Mouse (Mus musculus) activated CD4-positive, CD25-positive, alpha-beta regulatory T cell (primary cell): ENCODE data around the gene Zfp593. TPM values are rescaled to one million over a fixed set of nuclear protein-coding genes. Genes with fewer than 3 reads are reported as not detected.

Source experiments
- polyA plus RNA-seq, 2 experiments: library from polyadenylated mRNA; unstranded; fragments of 100-300 nt; shearing (Covaris generic); gene quantifications; one replicate each; pipeline ENCODE4 v1.2.1; 2017

Gene Zfp593
- polyA plus RNA-seq: 10 to 100 TPM; 16.5 to 19.2 TPM

GRCm38 (mm10) chr4:134245148-134245843, at the start of gene Zfp593:
TSS of gene Zfp593 (minus strand) at chr4:134245592.

GRCm38 (mm10) chr4:134287575-134288025, 42.2 kb upstream of the Zfp593 start, which contains the start of gene Pdik1l:
TSS of gene Pdik1l (minus strand) at chr4:134287895.

GRCm38 (mm10) chr4:134253722-134254324, 8.4 kb upstream of the Zfp593 start, which contains the start of gene Grrp1:
TSS of gene Grrp1 (minus strand) at chr4:134254106.

GRCm38 (mm10) chr4:134246719-134247258, 1.4 kb upstream of the Zfp593 start, which contains the start of gene Gm30191:
TSS of gene Gm30191 (plus strand) at chr4:134246935.

GRCm38 (mm10) chr4:134243516-134244250, 1.7 kb downstream of the Zfp593 start, which contains the start of gene E130218I03Rik:
TSS of gene E130218I03Rik (plus strand) at chr4:134243662.

GRCm38 (mm10) chr4:134238279-134238651, 7.1 kb downstream of the Zfp593 start, which contains the start of gene Cnksr1:
TSS of gene Cnksr1 (minus strand) at chr4:134238399.

GRCm38 (mm10) chr4:134227194-134227593, 18.2 kb downstream of the Zfp593 start, which contains the start of gene Catsper4:
TSS of gene Catsper4 (minus strand) at chr4:134227383.

GRCm38 (mm10) chr4:134202904-134203303, 42.5 kb downstream of the Zfp593 start, which contains the start of gene Gm7534:
TSS of gene Gm7534 (minus strand) at chr4:134203004.

Other genes with a start within 250 kb of the Zfp593 start
- gene Dhdds, start 244.7 kb downstream of the Zfp593 start, polyA plus RNA-seq: 10 to 100 TPM; 26.9 to 27.6 TPM
- not detected for gene Lin28a, start 226.8 kb downstream of the Zfp593 start, polyA plus RNA-seq
- 1 to 10 TPM; 1.4 to 1.9 TPM for gene Zfp683, start 191.8 kb downstream of the Zfp593 start, polyA plus RNA-seq
- 10 to 100 TPM; 18.4 to 30.3 TPM for gene Crybg2, start 184.8 kb downstream of the Zfp593 start, polyA plus RNA-seq
- 1,000 to 10,000 TPM; 3,692 to 4,204 TPM for gene Cd52, start 150.5 kb downstream of the Zfp593 start, polyA plus RNA-seq
- 10 to 100 TPM; 49.3 to 59.8 TPM for gene Ubxn11, start 143.0 kb downstream of the Zfp593 start, polyA plus RNA-seq
- gene Sh3bgrl3, start 116.8 kb downstream of the Zfp593 start, polyA plus RNA-seq: 1,000 to 10,000 TPM; 1,591 to 1,837 TPM
- 10 to 100 TPM; 56.4 to 68.4 TPM for gene Cep85, start 58.5 kb downstream of the Zfp593 start, polyA plus RNA-seq
- not detected for gene Gm7534, start 42.6 kb downstream of the Zfp593 start, polyA plus RNA-seq
- not detected for gene Catsper4, start 18.2 kb downstream of the Zfp593 start, polyA plus RNA-seq
- under 1 TPM in 1 of 2 experiments, not detected in 1; 0.53 TPM for gene Cnksr1, start 7.2 kb downstream of the Zfp593 start, polyA plus RNA-seq
- gene E130218I03Rik, start 1.9 kb downstream of the Zfp593 start, polyA plus RNA-seq: 1 to 10 TPM; 4.5 to 8.3 TPM
- gene Gm30191, start 1.3 kb upstream of the Zfp593 start, polyA plus RNA-seq: not detected
- not detected for gene Grrp1, start 8.5 kb upstream of the Zfp593 start, polyA plus RNA-seq
- 10 to 100 TPM; 21.6 to 22.1 TPM for gene Pdik1l, start 42.3 kb upstream of the Zfp593 start, polyA plus RNA-seq
- not detected for gene Trim63, start 69.5 kb upstream of the Zfp593 start, polyA plus RNA-seq
- gene Slc30a2, start 97.6 kb upstream of the Zfp593 start, polyA plus RNA-seq: under 1 TPM; 0.39 TPM
- gene Extl1, start 138.3 kb upstream of the Zfp593 start, polyA plus RNA-seq: 1 to 10 TPM in 1 of 2 experiments, under 1 TPM in 1; 0.68 to 1.3 TPM
- gene Pafah2, start 150.7 kb upstream of the Zfp593 start, polyA plus RNA-seq: under 1 TPM; 0.22 to 0.99 TPM
- gene Stmn1, start 222.7 kb upstream of the Zfp593 start, polyA plus RNA-seq: 100 to 1,000 TPM; 186 to 210 TPM